Mouse (Mus musculus): ENCODE results near the gene Ppil2. TPM values are rescaled to one million over a fixed set of nuclear protein-coding genes. Genes with fewer than 3 reads are reported as not detected.

The Ppil2 gene
- polyA plus RNA-seq (2015; fragmentation: Nextera tagmentation; extraction: Ambion mirVana), result 61.5 and 72.4 TPM in 2 replicates

DNA sequence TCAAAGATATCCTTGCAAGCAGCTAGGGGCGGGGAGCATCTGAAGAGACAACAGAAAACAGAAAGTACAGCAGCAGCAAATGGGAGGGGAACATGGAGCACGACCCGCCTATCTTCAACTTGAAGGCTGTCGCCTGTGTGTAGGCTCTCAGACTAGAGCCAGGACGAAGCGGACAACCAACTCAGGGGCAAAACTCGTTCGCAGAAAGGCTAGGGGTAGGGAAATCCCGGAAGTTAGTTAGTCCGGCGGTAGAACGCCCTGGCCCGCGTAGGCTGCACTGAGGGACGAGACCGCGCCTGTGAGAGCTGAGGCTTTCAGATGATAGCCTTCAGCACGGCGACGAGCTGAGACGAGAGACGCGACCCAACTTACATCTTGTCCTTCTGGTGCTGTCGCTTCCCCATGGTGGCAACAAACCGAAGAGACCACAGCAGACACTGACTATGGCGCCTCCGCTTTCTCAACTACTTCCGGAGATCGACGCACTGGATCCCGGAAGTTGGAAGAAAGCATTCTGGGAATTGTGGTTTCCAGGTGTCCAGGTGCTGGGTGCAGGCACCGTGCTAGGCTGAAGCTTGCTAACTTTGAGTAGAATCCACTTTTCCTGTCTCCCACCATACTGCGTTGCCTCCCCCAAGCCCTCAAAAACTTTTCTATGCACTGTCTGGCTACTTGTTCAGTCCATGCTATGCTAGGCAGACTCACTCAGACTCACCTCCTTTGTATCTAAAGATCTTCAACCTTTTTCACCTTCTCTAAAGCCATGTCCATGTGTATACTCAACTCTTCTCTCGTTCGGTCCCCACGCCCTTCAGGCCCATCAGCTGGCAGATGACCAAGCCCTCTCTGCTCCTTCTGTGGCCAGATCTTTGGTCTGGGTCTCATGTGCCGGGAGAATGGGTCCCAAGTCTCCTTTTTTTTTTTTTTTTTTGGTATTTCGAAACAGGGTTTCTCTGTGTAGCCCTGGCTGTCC is at the start of gene Ppil2:
TSS of gene Ppil2 (minus strand) at position 487 of the 973 bp plus-strand sequence.
- ATAC-seq (ENCODE audit: low FRiP score, low TSS enrichment) (peak; percentile 90), DNase-seq (ENCODE audit: low spot score) (peak; percentile 76)
- TF ChIP-seq EP300 (optimal IDR thresholded peaks at IDR 0.05) (no peak), CTCF (IDR thresholded peaks at IDR 0.05; ENCODE audit: low read depth) (no peak)
- H3K4me3 ChIP-seq (ENCODE audit: low read depth, low read length), result peak within 1 kb of the TSS; percentile 77
- H3K36me3 ChIP-seq (ENCODE audit: control insufficient read depth, insufficient read depth, low read length), result peaks cover 9% of the 10 kb centered on the region; the same call in 1 of the 2 replicates
- 8% methylated on average over 38 of the region's 38 CpGs for WGBS
- H3K9me3 ChIP-seq (ENCODE audit: control insufficient read depth, low read length), result no peaks in the 10 kb centered on the region
- no peaks in the 10 kb centered on the region for H3K27me3 ChIP-seq (ENCODE audit: control insufficient read depth, insufficient read depth, low read length)
- H3K4me2 ChIP-seq (replicated peaks; ENCODE audit: low read depth), result peak within 1 kb of the TSS; percentile 71
- peak within 1 kb of the TSS; percentile 82 for H3K9ac ChIP-seq (ENCODE audit: low read length)
- H3K27ac ChIP-seq (replicated peaks), result peak within 1 kb of the TSS; percentile 74
- H3K4me1 ChIP-seq (replicated peaks; ENCODE audit: control insufficient read depth, insufficient read depth), result 0 out of 2 replicates have a peak, but pooled peaks cover 3% of the 10 kb centered on the region

DNA sequence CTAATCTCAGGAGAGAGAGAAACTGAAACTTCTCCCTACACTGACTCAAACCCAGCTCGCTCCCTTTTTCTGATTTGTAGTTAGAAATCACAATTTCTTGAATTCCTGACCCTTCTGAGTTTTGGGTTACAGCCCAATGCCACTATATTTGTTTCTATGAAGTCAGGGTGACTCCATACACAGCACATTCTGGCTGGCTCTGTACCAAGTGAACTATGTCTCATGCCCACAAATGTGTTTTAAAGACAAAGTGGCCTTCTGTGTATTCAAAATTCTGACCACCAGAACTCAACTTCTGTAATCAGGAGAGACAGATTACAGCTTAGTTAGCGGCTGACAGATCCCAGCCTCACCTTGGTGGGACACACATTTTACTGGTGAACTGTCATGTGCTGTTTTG is 43.3 kb upstream of the Ppil2 start:
- WGBS, result 92% methylated on average over 2 of the region's 2 CpGs
- H3K4me2 ChIP-seq (replicated peaks; ENCODE audit: low read depth), result no peak overlapping the region
- DNase-seq (ENCODE audit: low spot score) (no peak), ATAC-seq (ENCODE audit: low FRiP score, low TSS enrichment) (no peak)
- no peaks in the 10 kb centered on the region for H3K9me3 ChIP-seq (ENCODE audit: control insufficient read depth, low read length)
- TF ChIP-seq CTCF (IDR thresholded peaks at IDR 0.05; ENCODE audit: low read depth) (no peak), EP300 (optimal IDR thresholded peaks at IDR 0.05) (no peak)
- no peaks in the 10 kb centered on the region for H3K4me1 ChIP-seq (replicated peaks; ENCODE audit: control insufficient read depth, insufficient read depth)
- H3K9ac ChIP-seq (ENCODE audit: low read length), result no peak overlapping the region
- H3K4me3 ChIP-seq (ENCODE audit: low read depth, low read length), result no peak overlapping the region
- no peaks in the 10 kb centered on the region for H3K27me3 ChIP-seq (ENCODE audit: control insufficient read depth, insufficient read depth, low read length)
- H3K27ac ChIP-seq (replicated peaks), result no peak overlapping the region
- H3K36me3 ChIP-seq (ENCODE audit: control insufficient read depth, insufficient read depth, low read length), result peaks cover 20% of the 10 kb centered on the region

DNA sequence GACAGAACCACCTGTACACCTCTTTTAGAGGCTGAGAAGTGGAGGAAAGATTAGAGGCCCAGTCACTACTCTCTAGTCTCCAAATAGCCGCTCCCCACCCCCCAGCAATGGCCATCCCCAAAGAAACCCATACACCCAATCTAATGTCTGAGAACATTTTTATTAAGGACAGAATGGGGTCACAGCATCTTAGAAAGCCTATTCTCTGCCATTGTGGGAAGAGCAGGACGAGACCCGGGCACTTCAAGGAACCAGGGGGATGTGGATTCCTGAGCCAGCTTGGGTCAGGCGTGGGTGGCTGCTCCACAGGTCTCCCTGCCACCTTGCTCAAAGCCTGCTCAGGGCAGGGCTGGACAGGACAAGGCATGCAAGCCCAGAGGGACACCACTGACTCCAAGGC is 40.8 kb upstream of the Ppil2 start:
- TF ChIP-seq CTCF (IDR thresholded peaks at IDR 0.05; ENCODE audit: low read depth), result no peak
- no peak for TF ChIP-seq EP300 (optimal IDR thresholded peaks at IDR 0.05)
- Histone ChIP-seq H3K4me3 (ENCODE audit: low read depth, low read length) (no peak overlapping the region), H3K9ac (ENCODE audit: low read length) (no peak overlapping the region), H3K4me2 (replicated peaks; ENCODE audit: low read depth) (no peak overlapping the region), H3K27ac (replicated peaks) (no peak overlapping the region), H3K27me3 (ENCODE audit: control insufficient read depth, insufficient read depth, low read length) (no peaks in the 10 kb centered on the region), H3K9me3 (ENCODE audit: control insufficient read depth, low read length) (no peaks in the 10 kb centered on the region), H3K36me3 (ENCODE audit: control insufficient read depth, insufficient read depth, low read length) (peaks cover 15% of the 10 kb centered on the region), H3K4me1 (replicated peaks; ENCODE audit: control insufficient read depth, insufficient read depth) (0 out of 2 replicates have a peak, but pooled peaks cover 4% of the 10 kb centered on the region)
- DNase-seq (ENCODE audit: low spot score), result no peak
- no peak for ATAC-seq (ENCODE audit: low FRiP score, low TSS enrichment)
- WGBS, result 96% methylated on average over 4 of the region's 4 CpGs

DNA sequence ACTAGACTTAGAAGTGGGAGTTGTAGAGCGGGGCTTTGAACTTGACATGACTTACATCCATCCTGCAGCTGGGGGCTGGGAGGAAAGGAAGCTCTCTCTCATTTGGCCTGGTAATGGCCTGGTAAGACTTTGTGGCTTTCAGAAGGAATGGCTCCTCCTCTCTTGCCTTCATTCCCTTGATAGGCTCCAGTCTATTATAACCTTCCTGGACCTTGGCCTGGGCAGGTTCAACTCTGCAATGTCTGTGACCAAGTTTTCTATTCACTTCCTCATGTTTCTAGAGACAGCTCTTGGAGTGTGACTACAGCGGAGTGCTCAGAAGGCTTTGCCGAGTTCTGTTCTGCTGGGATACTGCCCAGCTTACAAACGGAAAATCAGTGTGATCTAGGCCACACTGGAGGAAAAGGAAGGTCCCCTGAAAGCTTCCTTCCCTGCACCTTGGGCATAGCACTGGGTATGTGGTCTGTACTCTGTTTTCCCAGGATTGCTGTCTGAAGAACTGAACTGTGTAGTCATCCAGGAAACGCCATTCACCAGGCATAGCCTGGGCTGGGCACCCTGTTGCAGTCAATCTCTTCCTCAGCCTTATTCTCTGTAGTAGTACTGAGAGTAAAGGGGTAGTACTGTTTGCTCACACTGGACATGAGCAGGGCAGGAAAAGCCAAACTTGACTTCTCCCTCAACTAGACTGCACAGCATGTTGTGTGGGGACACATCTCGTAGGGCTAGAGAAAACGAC is 39.6 kb upstream of the Ppil2 start:
- Histone ChIP-seq H3K27ac (replicated peaks) (peak overlapping the region; percentile 69), H3K4me1 (replicated peaks; ENCODE audit: control insufficient read depth, insufficient read depth) (0 out of 2 replicates have a peak, but pooled peaks cover 4% of the 10 kb centered on the region), H3K4me2 (replicated peaks; ENCODE audit: low read depth) (no peak overlapping the region), H3K9ac (ENCODE audit: low read length) (no peak overlapping the region), H3K27me3 (ENCODE audit: control insufficient read depth, insufficient read depth, low read length) (no peaks in the 10 kb centered on the region), H3K9me3 (ENCODE audit: control insufficient read depth, low read length) (no peaks in the 10 kb centered on the region), H3K4me3 (ENCODE audit: low read depth, low read length) (no peak overlapping the region), H3K36me3 (ENCODE audit: control insufficient read depth, insufficient read depth, low read length) (peaks cover 15% of the 10 kb centered on the region)
- ATAC-seq (ENCODE audit: low FRiP score, low TSS enrichment) (peak; percentile 73), DNase-seq (ENCODE audit: low spot score) (peak; percentile 48)
- TF ChIP-seq EP300 (optimal IDR thresholded peaks at IDR 0.05) (no peak), CTCF (IDR thresholded peaks at IDR 0.05; ENCODE audit: low read depth) (no peak)
- WGBS, result 79% methylated on average over 7 of the region's 7 CpGs

DNA sequence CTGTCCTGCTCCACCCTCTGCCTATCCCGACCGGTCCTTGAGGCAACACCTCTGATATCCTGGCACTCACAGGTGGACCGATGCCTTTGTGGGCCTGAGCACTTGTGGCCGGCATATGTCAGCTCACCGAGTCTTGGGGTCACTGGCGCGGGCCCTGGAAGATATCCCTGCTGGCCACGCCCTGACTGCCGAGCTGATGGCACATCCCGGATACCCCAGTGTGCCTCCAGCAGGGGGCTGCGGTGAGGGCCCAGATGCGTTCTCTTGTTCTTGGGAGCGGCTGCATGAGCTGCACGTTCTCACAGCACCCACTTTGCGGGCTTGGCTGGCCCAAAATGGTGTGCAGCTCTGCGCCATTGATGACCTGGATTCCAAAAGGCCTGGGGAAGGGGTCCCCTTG is 37.0 kb upstream of the Ppil2 start:
- 0 out of 2 replicates have a peak, but pooled peaks cover 4% of the 10 kb centered on the region for H3K4me1 ChIP-seq (replicated peaks; ENCODE audit: control insufficient read depth, insufficient read depth)
- H3K9me3 ChIP-seq (ENCODE audit: control insufficient read depth, low read length), result no peaks in the 10 kb centered on the region
- peaks cover 9% of the 10 kb centered on the region for H3K36me3 ChIP-seq (ENCODE audit: control insufficient read depth, insufficient read depth, low read length)
- peak overlapping the region; percentile 98 for H3K4me2 ChIP-seq (replicated peaks; ENCODE audit: low read depth)
- peak overlapping the region; percentile 57; the same call in 1 of the 2 replicates for H3K4me3 ChIP-seq (ENCODE audit: low read depth, low read length)
- 21% methylated on average over 16 of the region's 16 CpGs for WGBS
- TF ChIP-seq CTCF (IDR thresholded peaks at IDR 0.05; ENCODE audit: low read depth) (peak; percentile 56), EP300 (optimal IDR thresholded peaks at IDR 0.05) (no peak)
- no peaks in the 10 kb centered on the region for H3K27me3 ChIP-seq (ENCODE audit: control insufficient read depth, insufficient read depth, low read length)
- no peak overlapping the region for H3K27ac ChIP-seq (replicated peaks)
- H3K9ac ChIP-seq (ENCODE audit: low read length), result peak overlapping the region; percentile 63; the same call in 1 of the 2 replicates
- DNase-seq (ENCODE audit: low spot score), result peak; percentile 50
- ATAC-seq (ENCODE audit: low FRiP score, low TSS enrichment), result 0 out of 2 replicates have a peak, but pooled peaks have one; percentile 30
